Mouse (Mus musculus) CH12.LX (cell line): ENCODE results near the gene Aurka. TPM values are rescaled to one million over a fixed set of nuclear protein-coding genes. Genes with fewer than 3 reads are reported as not detected.

Source experiments
- DNase-seq: peaks from one replicate; pipeline ENCODE4 v3.0.0-alpha.2; 2013; ENCODE audit errors: extremely low read depth
- H3K27ac ChIP-seq: 2 replicates; pipeline ENCODE4 v1.5.1; 2012; ENCODE audit warnings: low read depth, mild to moderate bottlenecking, control low read depth, moderate library complexity; ENCODE audit not compliant: insufficient read depth
- H3K27me3 ChIP-seq: replicated peaks from 2 replicates; pipeline ENCODE3; 2012; ENCODE audit warnings: inconsistent platforms
- H3K36me3 ChIP-seq, 2 experiments: replicated peaks in 1 of 2; 2 replicates each; pipeline versions ENCODE3 to v1.6.1; 2012; ENCODE audit warnings: inconsistent platforms in 1 of 2, low read length in 1 of 2, mild to moderate bottlenecking in 1 of 2, mixed read lengths in 1 of 2, moderate library complexity in 1 of 2; ENCODE audit not compliant: control insufficient read depth in 1 of 2, insufficient read depth in 1 of 2
- H3K4me1 ChIP-seq, 2 experiments: 2 replicates each; pipeline ENCODE4 v1.6.1; 2012; ENCODE audit warnings: inconsistent platforms in 1 of 2, moderate library complexity in 1 of 2; ENCODE audit not compliant: insufficient read depth in 2 of 2, control insufficient read depth in 1 of 2
- H3K4me2 ChIP-seq: 2 replicates; pipeline ENCODE4 v1.6.1; 2012; ENCODE audit warnings: low read depth, mild to moderate bottlenecking, control low read depth; ENCODE audit not compliant: poor library complexity, insufficient read depth, severe bottlenecking
- H3K4me3 ChIP-seq, 3 experiments: fragments of 150-350 bp in 1 of 3; sonication (generic) in 1 of 3; replicated peaks in 1 of 3; 2 replicates each; pipeline versions ENCODE3 to v1.5.1; 2011 to 2012; ENCODE audit warnings: low read depth in 2 of 3, low read length in 2 of 3, mild to moderate bottlenecking in 2 of 3, moderate library complexity in 2 of 3, control low read depth in 1 of 3, improper control_type of control experiment in 1 of 3, inconsistent platforms in 1 of 3, mixed read lengths in 1 of 3; ENCODE audit not compliant: poor library complexity in 1 of 3
- H3K79me2 ChIP-seq: replicated peaks from 2 replicates; pipeline ENCODE4 v1.6.1; 2012; ENCODE audit warnings: mild to moderate bottlenecking, moderate library complexity; ENCODE audit not compliant: control insufficient read depth, poor library complexity, insufficient read depth, severe bottlenecking; ENCODE audit errors: extremely low read depth
- H3K9ac ChIP-seq: 2 replicates; pipeline ENCODE4 v1.6.1; 2012; ENCODE audit warnings: low read depth, mild to moderate bottlenecking, control low read depth, moderate library complexity; ENCODE audit not compliant: insufficient read depth
- H3K9me3 ChIP-seq: replicated peaks from 2 replicates; pipeline ENCODE3; 2012; ENCODE audit warnings: low read length, inconsistent platforms, mixed read lengths
- CHD1 ChIP-seq: IDR thresholded peaks from 2 replicates; pipeline ENCODE4 v1.6.1; 2012; ENCODE audit warnings: low read depth, low read length, improper control_type of control experiment, inconsistent platforms
- CHD2 ChIP-seq: IDR thresholded peaks from 2 replicates; pipeline ENCODE4 v1.6.1; 2011; ENCODE audit warnings: low read length, improper control_type of control experiment
- CTCF ChIP-seq, 2 experiments: IDR thresholded peaks in 1 of 2; conservative IDR thresholded peaks in 1 of 2; 2 replicates each; pipeline ENCODE4 v1.5.1; 2011 to 2012; ENCODE audit warnings: low read depth in 2 of 2, low read length in 2 of 2, improper control_type of control experiment in 1 of 2, inconsistent platforms in 1 of 2, mild to moderate bottlenecking in 1 of 2, moderate library complexity in 1 of 2
- E2F4 ChIP-seq: IDR thresholded peaks from 2 replicates; pipeline ENCODE4 v1.6.1; 2011; ENCODE audit warnings: low read depth, low read length, improper control_type of control experiment; ENCODE audit not compliant: insufficient replicate concordance
- ELF1 ChIP-seq: IDR thresholded peaks from 2 replicates; pipeline ENCODE4 v1.6.1; 2014; ENCODE audit warnings: low read depth, mild to moderate bottlenecking, inconsistent platforms, low read length, improper control_type of control experiment
- ETS1 ChIP-seq: conservative IDR thresholded peaks from 2 replicates; pipeline ENCODE4 v1.6.1; 2012; ENCODE audit warnings: low read depth, mild to moderate bottlenecking, inconsistent platforms, low read length, improper control_type of control experiment, moderate library complexity
- GABPA ChIP-seq: IDR thresholded peaks from 2 replicates; pipeline ENCODE4 v1.6.1; 2012; ENCODE audit warnings: low read depth, low read length, improper control_type of control experiment, inconsistent platforms; ENCODE audit not compliant: insufficient replicate concordance
- MAFK ChIP-seq: IDR thresholded peaks from 2 replicates; pipeline ENCODE4 v1.6.1; 2011; ENCODE audit warnings: low read length, improper control_type of control experiment; ENCODE audit not compliant: insufficient replicate concordance
- MAX ChIP-seq: IDR thresholded peaks from 2 replicates; pipeline ENCODE4 v1.6.1; 2011; ENCODE audit warnings: low read length, improper control_type of control experiment
- MAZ ChIP-seq: IDR thresholded peaks from 2 replicates; pipeline ENCODE4 v1.6.1; 2012; ENCODE audit warnings: low read depth, mild to moderate bottlenecking, inconsistent platforms, low read length, improper control_type of control experiment, moderate library complexity
- MXI1 ChIP-seq: IDR thresholded peaks from 2 replicates; pipeline ENCODE4 v1.6.1; 2011; ENCODE audit warnings: mild to moderate bottlenecking, low read depth, low read length, improper control_type of control experiment
- NRF1 ChIP-seq: IDR thresholded peaks from 2 replicates; pipeline ENCODE4 v1.6.1; 2014; ENCODE audit warnings: low read depth, mild to moderate bottlenecking, inconsistent platforms, low read length, improper control_type of control experiment, moderate library complexity
- RAD21 ChIP-seq: IDR thresholded peaks from 2 replicates; pipeline ENCODE4 v1.6.1; 2011; ENCODE audit warnings: low read depth, mild to moderate bottlenecking, low read length, improper control_type of control experiment, moderate library complexity
- RCOR1 ChIP-seq: conservative IDR thresholded peaks from 2 replicates; pipeline ENCODE4 v1.6.1; 2012; ENCODE audit warnings: low read depth, mild to moderate bottlenecking, inconsistent platforms, low read length, improper control_type of control experiment
- SIN3A ChIP-seq: IDR thresholded peaks from 2 replicates; pipeline ENCODE4 v1.6.1; 2012; ENCODE audit warnings: low read length, improper control_type of control experiment, inconsistent platforms
- SMC3 ChIP-seq: IDR thresholded peaks from 2 replicates; pipeline ENCODE4 v1.6.1; 2011; ENCODE audit warnings: low read depth, low read length, improper control_type of control experiment
- TCF12 ChIP-seq: IDR thresholded peaks from 2 replicates; pipeline ENCODE4 v1.6.1; 2014; ENCODE audit warnings: low read depth, mild to moderate bottlenecking, inconsistent platforms, low read length, improper control_type of control experiment
- USF1 ChIP-seq: IDR thresholded peaks from 2 replicates; pipeline ENCODE4 v1.6.1; 2014; ENCODE audit warnings: low read depth, mild to moderate bottlenecking, inconsistent platforms, low read length, improper control_type of control experiment
- USF2 ChIP-seq: conservative IDR thresholded peaks from 2 replicates; pipeline ENCODE4 v1.6.1; 2011; ENCODE audit warnings: low read depth, low read length, improper control_type of control experiment
- ZC3H11A ChIP-seq: IDR thresholded peaks from 2 replicates; pipeline ENCODE4 v1.6.1; 2012; ENCODE audit warnings: low read depth, mild to moderate bottlenecking, inconsistent platforms, low read length, improper control_type of control experiment
- ZKSCAN1 ChIP-seq: IDR thresholded peaks from 2 replicates; pipeline ENCODE4 v1.6.1; 2012; ENCODE audit warnings: low read depth, inconsistent platforms, low read length, improper control_type of control experiment, borderline replicate concordance
- dilution Hi-C: fragments of 300-500 bp; cut with MboI; formaldehyde crosslinking; loops from 2 replicates; pipeline ENCODE4 v1.14.3; 2020; ENCODE audit warnings: low sequenced_read_pairs; ENCODE audit not compliant: extremely low pct_unique_long_range_greater_than_20kb, extremely low pct_ligation_motif_present
- in situ Hi-C: fragments of 300-500 bp; cut with MboI; formaldehyde crosslinking; loops from 3 replicates; pipeline ENCODE4 v1.14.3; 2019; ENCODE audit warnings: low sequenced_read_pairs, low pct_ligation_motif_present, low pct_unique_long_range_greater_than_20kb, mixed read lengths
- polyA plus RNA-seq: library from polyadenylated mRNA; unstranded; fragments of >175 nt; gene quantifications from 2 replicates; pipeline ENCODE4 v1.2.1, GENCODE M21; 2012; ENCODE audit warnings: low read depth; ENCODE audit not compliant: insufficient read length
- total RNA-seq, 2 experiments: library from RNA; depleted of rRNA; stranded (reverse); fragments of 300-350 nt in 1 of 2; fragments of >200 nt in 1 of 2; gene quantifications; 2 replicates each; pipeline ENCODE4 v1.2.3; 2012 to 2014

Aurka gene
- total and polyA plus RNA-seq, 3 experiments = 84.4 to 128 (median 88.6) TPM

GRCm38 (mm10) chr2:172311731-172312130 lies 58.6 kb downstream of the Aurka start:
- in situ Hi-C loops = no loop called here
- dilution Hi-C loops = no loop called here
- Histone ChIP-seq H3K9me3 (peaks cover 15% of the 10 kb centered on the region), H3K79me2 (no peaks in the 10 kb centered on the region), H3K4me2 (no peak overlapping the region), H3K4me3 (no peak overlapping the region), H3K27me3 (no peaks in the 10 kb centered on the region), H3K36me3 (peaks cover 0 to 4% of the 10 kb centered on the region in 2 experiments), H3K4me1 (peaks cover 0 to 4% of the 10 kb centered on the region in 2 experiments; a peak in 2 of 4 replicates), H3K27ac (no peak overlapping the region), H3K9ac (no peak overlapping the region)
- DNase-seq = no peak
- TF ChIP-seq GABPA = no peak
- no peak for TF ChIP-seq RAD21
- TF ChIP-seq MAZ = no peak
- no peak for TF ChIP-seq SIN3A
- TF ChIP-seq ELF1 = no peak
- TF ChIP-seq CTCF (conservative IDR thresholded peaks at IDR 0.05 in 1 of 2, IDR thresholded peaks at IDR 0.05 in 1 of 2; ENCODE audit: low read depth in 2 of 2, low read length in 2 of 2) = no peak
- TF ChIP-seq CHD1 = no peak
- TF ChIP-seq TCF12 = no peak

GRCm38 (mm10) chr2:172306544-172306943 lies 63.8 kb downstream of the Aurka start:
- no peaks in the 10 kb centered on the region for H3K27me3 ChIP-seq
- DNase-seq = no peak
- H3K79me2 ChIP-seq = no peaks in the 10 kb centered on the region
- no peak overlapping the region for H3K4me3 ChIP-seq
- peaks cover 0 to 5% of the 10 kb centered on the region in 2 experiments for H3K36me3 ChIP-seq
- in situ Hi-C loops = no loop called here
- no peak overlapping the region for H3K4me2 ChIP-seq
- peaks cover 16 to 28% of the 10 kb centered on the region in 2 experiments for H3K4me1 ChIP-seq
- H3K9me3 ChIP-seq = peaks cover 2% of the 10 kb centered on the region
- no peak for TF ChIP-seq USF2
- TF ChIP-seq ZKSCAN1 = no peak
- TF ChIP-seq MXI1 = no peak
- no peak for TF ChIP-seq ELF1
- TF ChIP-seq RAD21 = no peak
- TF ChIP-seq ETS1 = no peak
- no peak for TF ChIP-seq MAZ
- no peak for TF ChIP-seq CHD2
- TF ChIP-seq NRF1 = no peak
- no peak for TF ChIP-seq RCOR1
- no peak for TF ChIP-seq ZC3H11A
- no peak for TF ChIP-seq E2F4
- TF ChIP-seq MAFK = no peak
- no peak for TF ChIP-seq SMC3
- no peak for TF ChIP-seq CTCF (conservative IDR thresholded peaks at IDR 0.05 in 1 of 2, IDR thresholded peaks at IDR 0.05 in 1 of 2; ENCODE audit: low read depth in 2 of 2, low read length in 2 of 2)
- no peak for TF ChIP-seq USF1
- no peak for TF ChIP-seq MAX
- H3K9ac ChIP-seq = no peak overlapping the region
- no peak overlapping the region for H3K27ac ChIP-seq
- dilution Hi-C loops = no loop called here

Other genes with a start within 250 kb of the Aurka start
- not detected in 2 replicates for gene Mc3r, start 122.0 kb downstream of the Aurka start, total RNA-seq (2012; rRNA removed)
- not detected in 2 replicates for gene Mc3r, start 122.0 kb downstream of the Aurka start, total RNA-seq (2014; rRNA removed)
- not detected in 2 replicates for gene Mc3r, start 122.0 kb downstream of the Aurka start, polyA plus RNA-seq
- 1.1 and 1.5 TPM in 2 replicates for gene Fam210b, start 25.0 kb downstream of the Aurka start, total RNA-seq (2012; rRNA removed)
- gene Fam210b, start 25.0 kb downstream of the Aurka start, total RNA-seq (2014; rRNA removed) = 0.58 and 0.68 TPM in 2 replicates
- 1.1 and 1.2 TPM in 2 replicates for gene Fam210b, start 25.0 kb downstream of the Aurka start, polyA plus RNA-seq
- gene Cstf1, start 146 bp upstream of the Aurka start, total RNA-seq (2012; rRNA removed) = 44.2 and 52.1 TPM in 2 replicates
- 59.0 and 62.1 TPM in 2 replicates for gene Cstf1, start 146 bp upstream of the Aurka start, total RNA-seq (2014; rRNA removed)
- 49.6 and 53.2 TPM in 2 replicates for gene Cstf1, start 146 bp upstream of the Aurka start, polyA plus RNA-seq
- gene Cass4, start 23.3 kb upstream of the Aurka start, total RNA-seq (2012; rRNA removed) = 3.8 and 5.3 TPM in 2 replicates
- 2.9 and 3.3 TPM in 2 replicates for gene Cass4, start 23.3 kb upstream of the Aurka start, total RNA-seq (2014; rRNA removed)
- 3.7 and 3.8 TPM in 2 replicates for gene Cass4, start 23.3 kb upstream of the Aurka start, polyA plus RNA-seq
- gene Rtf2, start 70.0 kb upstream of the Aurka start, total RNA-seq (2012; rRNA removed) = 61.4 and 66.6 TPM in 2 replicates
- gene Rtf2, start 70.0 kb upstream of the Aurka start, total RNA-seq (2014; rRNA removed) = 58.5 and 60.3 TPM in 2 replicates
- gene Rtf2, start 70.0 kb upstream of the Aurka start, polyA plus RNA-seq = 72.9 and 90.2 TPM in 2 replicates
- gene Gcnt7, start 88.1 kb upstream of the Aurka start, total RNA-seq (2012; rRNA removed) = 0.17 and 0.29 TPM in 2 replicates
- gene Gcnt7, start 88.1 kb upstream of the Aurka start, total RNA-seq (2014; rRNA removed) = not detected in 2 replicates
- gene Gcnt7, start 88.1 kb upstream of the Aurka start, polyA plus RNA-seq = 0.21 TPM in 1 of 2 replicates, not detected in the other
- gene Fam209, start 102.0 kb upstream of the Aurka start, total RNA-seq (2012; rRNA removed) = 0.25 and 0.42 TPM in 2 replicates
- gene Fam209, start 102.0 kb upstream of the Aurka start, total RNA-seq (2014; rRNA removed) = 0.69 TPM in 1 of 2 replicates, not detected in the other
- gene Fam209, start 102.0 kb upstream of the Aurka start, polyA plus RNA-seq = 1.2 and 1.8 TPM in 2 replicates
- gene Tfap2c, start 179.1 kb upstream of the Aurka start, total RNA-seq (2012; rRNA removed) = not detected in 2 replicates
- not detected in 2 replicates for gene Tfap2c, start 179.1 kb upstream of the Aurka start, total RNA-seq (2014; rRNA removed)
- gene Tfap2c, start 179.1 kb upstream of the Aurka start, polyA plus RNA-seq = not detected in 2 replicates